Mouse (Mus musculus) gastrocnemius, adult 18-20 months (tissue): ENCODE results near the gene Olfr356. TPM values are rescaled to one million over a fixed set of nuclear protein-coding genes. Genes with fewer than 3 reads are reported as not detected.

Experiments used
- DNase-seq: peaks from one replicate; pipeline ENCODE4 v3.0.0; 2021; ENCODE audit warnings: low spot score
- long read RNA-seq, 2 experiments: library from polyadenylated mRNA; stranded (forward); transcript quantifications; one replicate each; pipeline ENCODE4 v2.0.0; 2021
- total RNA-seq, 2 experiments: library from RNA; stranded (reverse); gene quantifications; 2 replicates each; pipeline ENCODE4 v1.2.3; 2021

The Olfr356 gene
- total RNA-seq, result not detected
- long read RNA-seq, experiment 1, result 0 reads
- long read RNA-seq, experiment 2, result 0 reads

DNA sequence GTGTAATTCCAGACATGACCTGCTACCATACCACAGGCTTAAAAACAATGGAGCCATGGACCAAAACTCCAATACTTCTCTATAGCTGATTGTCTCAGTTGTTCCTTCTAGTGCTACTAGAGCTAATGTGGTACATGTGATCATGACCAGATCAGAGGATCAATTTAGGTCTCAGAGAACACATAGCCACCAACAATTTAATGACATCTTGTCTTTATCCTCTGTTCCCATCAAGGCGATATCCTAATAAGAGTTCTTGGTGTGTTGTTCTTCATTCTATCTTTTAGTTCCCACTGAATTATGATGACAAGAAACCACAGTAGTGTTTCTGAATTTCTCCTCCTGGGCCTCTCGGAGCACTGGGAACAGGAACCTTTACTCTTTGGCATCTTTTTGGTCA is at the start of gene Olfr356:
Gene Olfr356, plus strand, starts transcription at position 301 of the 400 bp plus-strand sequence.
- no peak for DNase-seq

DNA sequence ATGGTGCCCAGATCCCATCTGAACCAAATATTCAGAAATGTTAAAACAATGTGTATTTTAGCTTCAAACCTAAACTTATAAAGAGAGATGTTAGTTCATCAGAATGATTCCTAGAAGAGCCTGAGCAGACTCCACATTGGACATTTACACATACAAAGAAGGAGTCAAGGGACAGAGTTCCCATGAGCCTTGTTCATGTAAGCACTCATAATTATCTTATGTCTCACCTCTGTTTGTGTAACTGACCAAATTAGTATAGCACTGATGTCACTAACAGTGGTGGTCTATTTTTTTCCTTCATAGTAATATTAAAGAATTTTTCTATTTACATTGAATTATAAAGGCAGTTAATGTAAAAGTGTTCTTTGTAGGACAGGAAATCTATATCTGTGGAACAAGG is 44.1 kb upstream of the Olfr356 start, which contains the start of gene Olfr353:
Gene Olfr353, minus strand, starts transcription at position 101 of the 400 bp plus-strand sequence.
- DNase-seq, result no peak

DNA sequence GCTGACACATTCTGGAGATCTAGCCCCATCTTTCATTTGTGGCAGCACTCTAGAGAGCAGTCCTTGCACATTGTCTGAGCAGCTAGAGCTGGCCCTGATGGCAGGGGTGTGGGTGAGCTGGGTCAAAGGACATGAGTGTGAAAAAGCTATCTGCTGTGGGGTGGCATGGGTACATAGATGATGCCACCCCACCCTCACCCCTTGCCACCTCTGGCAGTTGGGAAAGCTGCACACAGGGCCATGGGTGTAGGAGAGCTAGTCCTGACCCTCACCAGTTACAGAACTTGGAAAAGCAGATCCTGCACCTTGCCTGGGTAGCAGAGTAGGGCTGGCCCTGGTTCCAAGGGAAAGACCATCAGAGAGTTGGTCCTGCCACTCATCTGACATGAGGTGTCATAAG is 39.8 kb upstream of the Olfr356 start:
- DNase-seq, result no peak

DNA sequence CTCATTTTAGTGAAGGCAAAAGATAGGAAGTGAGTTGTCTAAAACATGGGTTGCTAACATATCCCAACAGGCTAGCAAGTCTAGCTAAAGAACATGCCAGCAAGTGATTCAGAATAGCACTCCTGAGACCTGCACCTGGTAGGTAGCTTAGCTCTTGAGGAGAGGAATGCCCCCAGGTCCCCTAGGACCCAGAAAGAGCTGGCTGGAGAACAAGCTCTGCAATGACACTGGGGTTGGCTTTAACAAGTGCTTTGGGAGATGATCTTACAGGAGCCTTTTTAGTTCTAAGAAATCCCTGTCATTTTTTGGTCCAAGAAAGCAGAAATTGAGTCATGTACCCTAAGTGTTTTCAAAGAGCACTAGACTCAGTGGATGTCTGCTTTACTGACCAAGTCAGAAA is 31.5 kb upstream of the Olfr356 start, which contains the start of gene Olfr354:
Gene Olfr354, plus strand, starts transcription at position 301 of the 400 bp plus-strand sequence.
- DNase-seq, result no peak

DNA sequence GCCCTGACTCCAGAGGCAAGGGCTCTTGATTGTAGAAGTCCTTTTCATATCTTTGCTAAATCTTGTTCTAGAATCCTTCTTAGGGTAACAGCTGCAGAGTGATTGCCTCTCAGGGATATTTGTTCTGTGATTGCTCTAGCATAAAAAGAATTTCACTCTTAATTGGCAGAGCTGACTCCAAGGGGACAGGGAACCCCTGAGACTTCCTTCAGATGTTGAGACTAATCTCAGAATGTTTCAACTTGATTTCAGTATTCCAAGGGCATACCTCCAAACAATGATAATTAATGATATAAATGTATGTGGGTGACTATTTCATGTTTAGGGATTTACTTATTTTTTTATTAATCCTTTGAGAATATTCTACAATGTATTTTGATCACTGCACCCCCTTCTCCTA is 8.1 kb upstream of the Olfr356 start, which contains the start of gene Olfr355:
Gene Olfr355, minus strand, starts transcription at position 101 of the 400 bp plus-strand sequence.
- no peak for DNase-seq

Other genes starting within 250 kb of the Olfr356 start
- not detected for gene Olfr347, start 205.2 kb upstream of the Olfr356 start, total RNA-seq
- not detected for gene Olfr348, start 152.8 kb upstream of the Olfr356 start, total RNA-seq
- not detected for gene Olfr50, start 146.6 kb upstream of the Olfr356 start, total RNA-seq
- gene Olfr3, start 120.1 kb upstream of the Olfr356 start, total RNA-seq, result not detected
- not detected for gene Olfr350, start 90.8 kb upstream of the Olfr356 start, total RNA-seq
- gene Olfr351, start 74.5 kb upstream of the Olfr356 start, total RNA-seq, result not detected
- not detected for gene Olfr352, start 68.7 kb upstream of the Olfr356 start, total RNA-seq
- not detected for gene Olfr353, start 44.2 kb upstream of the Olfr356 start, total RNA-seq
- not detected for gene Olfr354, start 31.4 kb upstream of the Olfr356 start, total RNA-seq
- gene Olfr355, start 8.2 kb upstream of the Olfr356 start, total RNA-seq, result not detected
- not detected for gene Olfr357, start 56.7 kb downstream of the Olfr356 start, total RNA-seq
- gene Olfr358, start 72.2 kb downstream of the Olfr356 start, total RNA-seq, result not detected
- gene Olfr360, start 128.6 kb downstream of the Olfr356 start, total RNA-seq, result not detected
- gene Olfr361, start 152.2 kb downstream of the Olfr356 start, total RNA-seq, result not detected
- gene Olfr362, start 180.8 kb downstream of the Olfr356 start, total RNA-seq, result not detected
- gene Olfr364-ps1, start 202.2 kb downstream of the Olfr356 start, total RNA-seq, result not detected